Mouse (Mus musculus) limb, embryonic 13.5 days (tissue): ENCODE measurements around the gene Slc17a6. TPM values are rescaled to one million over a fixed set of nuclear protein-coding genes. Genes with fewer than 3 reads are reported as not detected.
"Not testable (repeated sequence)": the region's sequence is repeated elsewhere in the genome, so short reads cannot be mapped to it uniquely, and the experiment has no call there.

Experiments
- ATAC-seq: fragments of 200-750 bp; cut with Nextera tagmentation; 2 replicates; pipeline ENCODE4 v1.8.0; 2017; ENCODE audit warnings: low read depth, moderate number of reproducible peaks, moderate TSS enrichment; ENCODE audit not compliant: low FRiP score
- H3K27ac ChIP-seq: fragments of 300-500 bp; sonication (generic); 2 replicates; pipeline ENCODE4 v1.5.1; 2015; ENCODE audit warnings: inconsistent platforms, mild to moderate bottlenecking, moderate library complexity
- H3K27me3 ChIP-seq: fragments of 300-500 bp; sonication (generic); 2 replicates; pipeline ENCODE4 v1.6.1; 2015; ENCODE audit warnings: mild to moderate bottlenecking, inconsistent platforms
- H3K36me3 ChIP-seq: fragments of 300-500 bp; sonication (generic); 2 replicates; pipeline ENCODE4 v1.6.1; 2015; ENCODE audit warnings: inconsistent platforms, mild to moderate bottlenecking, moderate library complexity
- H3K4me1 ChIP-seq: fragments of 300-500 bp; sonication (generic); 2 replicates; pipeline ENCODE4 v1.6.1; 2015; ENCODE audit warnings: inconsistent platforms
- H3K4me2 ChIP-seq: fragments of 300-500 bp; sonication (generic); replicated peaks from 2 replicates; pipeline ENCODE4 v1.6.1; 2015; ENCODE audit warnings: inconsistent platforms, mild to moderate bottlenecking, moderate library complexity
- H3K4me3 ChIP-seq: fragments of 300-500 bp; sonication (generic); 2 replicates; pipeline ENCODE4 v1.5.1; 2015; ENCODE audit warnings: moderate library complexity, mild to moderate bottlenecking, inconsistent platforms
- H3K9ac ChIP-seq: fragments of 300-500 bp; sonication (generic); 2 replicates; pipeline ENCODE4 v1.6.1; 2015; ENCODE audit warnings: mild to moderate bottlenecking, inconsistent platforms
- H3K9me3 ChIP-seq: fragments of 300-500 bp; sonication (generic); 2 replicates; pipeline ENCODE4 v1.6.1; 2016; ENCODE audit warnings: inconsistent platforms
- WGBS: fragments of 180-500 bp; shearing (Covaris S2); methylation state at CpG from one replicate; pipeline ENCODE4 v1.1.7; 2015; 5-methylcytosine and 5-hydroxymethylcytosine counted together
- polyA plus RNA-seq: library from polyadenylated mRNA; unstranded; fragments of >200 nt; fragmentation: Nextera tagmentation; extraction: Ambion mirVana; gene quantifications from 2 replicates; pipeline ENCODE4 v1.2.1, GENCODE M21; 2015

Slc17a6 gene
- polyA plus RNA-seq, 1 experiment from 2014 or later = 0.75 TPM

- ATAC-seq = no peak
- 91% methylated on average over 4 of the region's 4 CpGs for WGBS
- Histone ChIP-seq H3K36me3 (no peaks in the 10 kb centered on the region), H3K4me2 (no peak overlapping the region), H3K9me3 (no peaks in the 10 kb centered on the region), H3K27ac (no peak overlapping the region), H3K4me1 (no peaks in the 10 kb centered on the region), H3K9ac (no peak overlapping the region), H3K27me3 (no peaks in the 10 kb centered on the region), H3K4me3 (no peak overlapping the region)
Observed at GRCm38 (mm10) chr7:51694452-51694851, 72.6 kb downstream of the Slc17a6 start.

DNA sequence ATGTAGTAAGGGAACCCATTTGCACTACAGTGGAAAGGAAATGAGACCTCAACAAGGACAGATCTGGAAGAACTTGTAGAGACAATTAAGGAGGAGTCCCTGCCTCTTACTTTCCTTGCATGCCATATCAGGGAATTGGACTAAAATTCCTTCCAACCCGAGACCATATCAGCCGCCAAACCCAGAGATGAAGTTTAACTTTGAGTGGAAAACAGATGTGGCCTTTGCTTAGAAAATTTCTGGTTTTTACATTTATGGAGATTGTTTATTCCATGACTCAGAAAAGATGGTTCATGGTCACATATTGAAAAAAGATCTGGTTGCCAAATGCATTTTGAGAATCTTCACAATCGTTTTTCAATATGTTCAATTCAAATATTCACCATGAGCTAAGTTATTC lies 87.7 kb downstream of the Slc17a6 start:
- Histone ChIP-seq H3K4me2 (no peak overlapping the region), H3K9ac (no peak overlapping the region), H3K4me1 (0 out of 2 replicates have a peak, but pooled peaks cover 4% of the 10 kb centered on the region), H3K27me3 (no peaks in the 10 kb centered on the region), H3K27ac (no peak overlapping the region), H3K36me3 (no peaks in the 10 kb centered on the region), H3K4me3 (no peak overlapping the region), H3K9me3 (no peaks in the 10 kb centered on the region)
- 50% methylated on average over 3 of the region's 3 CpGs for WGBS
- no peak for ATAC-seq

GRCm38 (mm10) chr7:51710346-51710745 lies 88.5 kb downstream of the Slc17a6 start:
- not testable (repeated sequence) for H3K27me3 ChIP-seq, H3K36me3 ChIP-seq, H3K4me1 ChIP-seq, H3K4me2 ChIP-seq, H3K9ac ChIP-seq, H3K27ac ChIP-seq, H3K9me3 ChIP-seq, H3K4me3 ChIP-seq
- WGBS = 49% methylated on average over 3 of the region's 3 CpGs
- ATAC-seq = peak; percentile 71; the same call in 1 of the 2 replicates

- Histone ChIP-seq H3K4me2 (no peak overlapping the region), H3K36me3 (no peaks in the 10 kb centered on the region), H3K4me1 (no peaks in the 10 kb centered on the region), H3K4me3 (no peak overlapping the region), H3K27me3 (no peaks in the 10 kb centered on the region), H3K9ac (no peak overlapping the region), H3K27ac (no peak overlapping the region), H3K9me3 (no peaks in the 10 kb centered on the region)
- WGBS = 55% methylated on average over 2 of the region's 2 CpGs
- peak; percentile 32; the same call in 1 of the 2 replicates for ATAC-seq
Observed at GRCm38 (mm10) chr7:51715771-51716170, 94.0 kb downstream of the Slc17a6 start.

Other genes with a start within 250 kb of the Slc17a6 start
- 1.0 and 1.4 TPM in 2 replicates for gene Ano5, start 111.0 kb upstream of the Slc17a6 start, polyA plus RNA-seq
- 319 and 338 TPM in 2 replicates for gene Gas2, start 240.0 kb downstream of the Slc17a6 start, polyA plus RNA-seq
- 13.5 and 15.0 TPM in 2 replicates for gene Fancf, start 240.3 kb downstream of the Slc17a6 start, polyA plus RNA-seq